Mouse (Mus musculus) layer of hippocampus, postnatal 36 days (tissue): Measurements from ENCODE around the gene Desi1. TPM values are rescaled to one million over a fixed set of nuclear protein-coding genes. Genes with fewer than 3 reads are reported as not detected.

Experiments used
- DNase-seq, 2 experiments: peaks; one replicate each; pipeline ENCODE4 v3.0.0; 2022
- total RNA-seq, 2 experiments: library from RNA; stranded (reverse); gene quantifications; 2 replicates each; pipeline ENCODE4 v1.2.3; 2021

Desi1 gene
- total RNA-seq, 2 experiments from 2014 or later = 111 to 116 TPM

GRCm38 (mm10) chr15:81964980-81965545 lies 68.6 kb downstream of the Desi1 start:
- no peak for DNase-seq

GRCm38 (mm10) chr15:81964262-81964661 lies 69.4 kb downstream of the Desi1 start:
- DNase-seq = no peak

- no peak for DNase-seq
Observed at GRCm38 (mm10) chr15:81961078-81961451, 72.6 kb downstream of the Desi1 start.

GRCm38 (mm10) chr15:81960171-81961077 lies 73.2 kb downstream of the Desi1 start, which contains the start of gene Pmm1:
TSS of gene Pmm1 (minus strand) at chr15:81960930.
- DNase-seq = peak; percentile 96

- DNase-seq = no peak
Observed at GRCm38 (mm10) chr15:81958906-81959305, 74.8 kb downstream of the Desi1 start.

- DNase-seq = no peak
Observed at GRCm38 (mm10) chr15:81957598-81957997, 76.1 kb downstream of the Desi1 start.

- DNase-seq = peak; percentile 48 to 59
Observed at GRCm38 (mm10) chr15:81956457-81956856, 77.2 kb downstream of the Desi1 start.

GRCm38 (mm10) chr15:81955414-81955813 lies 78.2 kb downstream of the Desi1 start:
- no peak for DNase-seq

GRCm38 (mm10) chr15:81954716-81955115 lies 78.9 kb downstream of the Desi1 start:
- no peak for DNase-seq

GRCm38 (mm10) chr15:81954151-81954583 lies 79.5 kb downstream of the Desi1 start:
- no peak for DNase-seq

- no peak for DNase-seq
Observed at GRCm38 (mm10) chr15:81952310-81952709, 81.4 kb downstream of the Desi1 start.

GRCm38 (mm10) chr15:81951159-81951558 lies 82.5 kb downstream of the Desi1 start:
- no peak for DNase-seq

- no peak for DNase-seq
Observed at GRCm38 (mm10) chr15:81950716-81951115, 82.9 kb downstream of the Desi1 start.

GRCm38 (mm10) chr15:81949476-81950131 lies 84.1 kb downstream of the Desi1 start:
- DNase-seq = no peak

GRCm38 (mm10) chr15:81949076-81949475 lies 84.6 kb downstream of the Desi1 start:
- no peak for DNase-seq

GRCm38 (mm10) chr15:81943176-81943749 lies 90.4 kb downstream of the Desi1 start:
- DNase-seq = no peak

Other genes starting within 250 kb of the Desi1 start
- 100 to 1,000 TPM; 300 to 307 TPM for gene Tef, start 231.4 kb downstream of the Desi1 start, total RNA-seq
- 10 to 100 TPM; 30.5 to 36.4 TPM for gene Tob2, start 175.1 kb downstream of the Desi1 start, total RNA-seq
- gene Phf5a, start 162.0 kb downstream of the Desi1 start, total RNA-seq = 10 to 100 TPM; 31.2 to 33.5 TPM
- gene Aco2, start 161.6 kb downstream of the Desi1 start, total RNA-seq = 100 to 1,000 TPM; 449 to 462 TPM
- gene Polr3h, start 107.6 kb downstream of the Desi1 start, total RNA-seq = 10 to 100 TPM; 44.5 to 48.2 TPM
- 10 to 100 TPM; 74.5 to 77.1 TPM for gene Csdc2, start 97.1 kb downstream of the Desi1 start, total RNA-seq
- 100 to 1,000 TPM; 209 to 220 TPM for gene Pmm1, start 72.9 kb downstream of the Desi1 start, total RNA-seq
- gene 1700029P11Rik, start 53.3 kb downstream of the Desi1 start, total RNA-seq = not detected
- gene Xrcc6, start 46.0 kb downstream of the Desi1 start, total RNA-seq = 10 to 100 TPM; 25.5 to 27.2 TPM
- 100 to 1,000 TPM; 107 to 110 TPM for gene Snu13, start 13.7 kb upstream of the Desi1 start, total RNA-seq
- not detected for gene 4930407I10Rik, start 25.3 kb upstream of the Desi1 start, total RNA-seq
- gene Mei1, start 36.1 kb upstream of the Desi1 start, total RNA-seq = under 1 TPM; 0.17 to 0.30 TPM
- 10 to 100 TPM; 11.5 to 15.3 TPM for gene Ccdc134, start 94.1 kb upstream of the Desi1 start, total RNA-seq
- 100 to 1,000 TPM; 156 to 167 TPM for gene Srebf2, start 113.3 kb upstream of the Desi1 start, total RNA-seq
- gene Shisa8, start 179.0 kb upstream of the Desi1 start, total RNA-seq = under 1 TPM; 0.72 to 0.76 TPM
- under 1 TPM; 0.30 to 0.62 TPM for gene Tnfrsf13c, start 190.5 kb upstream of the Desi1 start, total RNA-seq
- gene Cenpm, start 210.9 kb upstream of the Desi1 start, total RNA-seq = 1 to 10 TPM; 2.7 to 4.0 TPM
- gene 1500009C09Rik, start 218.5 kb upstream of the Desi1 start, total RNA-seq = 100 to 1,000 TPM in 1 of 2 experiments, 10 to 100 TPM in 1; 98.3 to 115 TPM
- gene Sept3, start 241.0 kb upstream of the Desi1 start, total RNA-seq = 100 to 1,000 TPM; 608 to 622 TPM